Mouse (Mus musculus): Measurements from ENCODE around the gene Kctd5. TPM values are rescaled to one million over a fixed set of nuclear protein-coding genes. Genes with fewer than 3 reads are reported as not detected.

Gene Kctd5
- polyA plus RNA-seq, 1 experiment from 2014 or later = 79.9 TPM

- Histone ChIP-seq H3K4me1 (replicated peaks; ENCODE audit: control insufficient read depth, insufficient read depth, low read length) (no peaks in the 10 kb centered on the region), H3K36me3 (replicated peaks; ENCODE audit: control insufficient read depth, insufficient read depth) (peaks cover 36% of the 10 kb centered on the region)
- WGBS = 50% methylated on average over 5 of the region's 5 CpGs
These were observed 27.3 kb downstream of the Kctd5 start for GRCm38 (mm10) chr17:24046026-24046425.

GRCm38 (mm10) chr17:24045608-24046007 lies 27.7 kb downstream of the Kctd5 start:
- H3K9ac ChIP-seq = no peak overlapping the region
- peaks cover 32% of the 10 kb centered on the region for H3K36me3 ChIP-seq (replicated peaks; ENCODE audit: control insufficient read depth, insufficient read depth)

More at GRCm38 (mm10) chr17:24046026-24046425, 27.3 kb downstream of the Kctd5 start:
- H3K4me3 ChIP-seq (replicated peaks; ENCODE audit: low read length) = no peak overlapping the region
- H3K9ac ChIP-seq = no peak overlapping the region
- H3K27me3 ChIP-seq (ENCODE audit: control insufficient read depth, insufficient read depth, low read length) = no peaks in the 10 kb centered on the region
- H3K27ac ChIP-seq = no peak overlapping the region
- no peak for ATAC-seq (ENCODE audit: low FRiP score)
- H3K4me2 ChIP-seq (replicated peaks) = no peak overlapping the region
- no peaks in the 10 kb centered on the region for H3K9me3 ChIP-seq (ENCODE audit: control insufficient read depth, low read length)
- DNase-seq (ENCODE audit: low spot score) = no peak

GRCm38 (mm10) chr17:24044482-24044881 lies 28.8 kb downstream of the Kctd5 start:
- H3K4me3 ChIP-seq (replicated peaks; ENCODE audit: low read length) = no peak overlapping the region
- no peaks in the 10 kb centered on the region for H3K4me1 ChIP-seq (replicated peaks; ENCODE audit: control insufficient read depth, insufficient read depth, low read length)
- H3K9me3 ChIP-seq (ENCODE audit: control insufficient read depth, low read length) = no peaks in the 10 kb centered on the region
- ATAC-seq (ENCODE audit: low FRiP score) (no peak), DNase-seq (ENCODE audit: low spot score) (no peak)
- peaks cover 26% of the 10 kb centered on the region for H3K36me3 ChIP-seq (replicated peaks; ENCODE audit: control insufficient read depth, insufficient read depth)
- H3K27ac ChIP-seq = no peak overlapping the region
- H3K9ac ChIP-seq = no peak overlapping the region
- no peaks in the 10 kb centered on the region for H3K27me3 ChIP-seq (ENCODE audit: control insufficient read depth, insufficient read depth, low read length)
- 68% methylated on average over 5 of the region's 5 CpGs for WGBS
- no peak overlapping the region for H3K4me2 ChIP-seq (replicated peaks)

More at GRCm38 (mm10) chr17:24045608-24046007, 27.7 kb downstream of the Kctd5 start:
- H3K4me2 ChIP-seq (replicated peaks) = no peak overlapping the region
- DNase-seq (ENCODE audit: low spot score) (no peak), ATAC-seq (ENCODE audit: low FRiP score) (no peak)
- no peaks in the 10 kb centered on the region for H3K27me3 ChIP-seq (ENCODE audit: control insufficient read depth, insufficient read depth, low read length)
- no peaks in the 10 kb centered on the region for H3K4me1 ChIP-seq (replicated peaks; ENCODE audit: control insufficient read depth, insufficient read depth, low read length)
- 82% methylated on average over 10 of the region's 10 CpGs for WGBS
- H3K4me3 ChIP-seq (replicated peaks; ENCODE audit: low read length) = no peak overlapping the region
- no peak overlapping the region for H3K27ac ChIP-seq
- no peaks in the 10 kb centered on the region for H3K9me3 ChIP-seq (ENCODE audit: control insufficient read depth, low read length)

- Histone ChIP-seq H3K36me3 (replicated peaks; ENCODE audit: control insufficient read depth, insufficient read depth) (no peaks in the 10 kb centered on the region), H3K4me2 (replicated peaks) (no peak within 1 kb of the TSS), H3K9ac (no peak within 1 kb of the TSS), H3K27ac (no peak within 1 kb of the TSS), H3K9me3 (ENCODE audit: control insufficient read depth, low read length) (no peaks in the 10 kb centered on the region), H3K4me3 (replicated peaks; ENCODE audit: low read length) (no peak within 1 kb of the TSS), H3K27me3 (ENCODE audit: control insufficient read depth, insufficient read depth, low read length) (no peaks in the 10 kb centered on the region), H3K4me1 (replicated peaks; ENCODE audit: control insufficient read depth, insufficient read depth, low read length) (no peaks in the 10 kb centered on the region)
- ATAC-seq (ENCODE audit: low FRiP score) (no peak), DNase-seq (ENCODE audit: low spot score) (no peak)
- 72% methylated on average over 4 of the region's 4 CpGs for WGBS
These were observed 35.4 kb downstream of the Kctd5 start, which contains the start of gene Prss27 for GRCm38 (mm10) chr17:24037844-24038243. Prss27 (plus strand) TSS chr17:24038144.

- H3K4me3 ChIP-seq (replicated peaks; ENCODE audit: low read length) = no peak overlapping the region
- WGBS = 82% methylated on average over 13 of the region's 13 CpGs
- H3K9me3 ChIP-seq (ENCODE audit: control insufficient read depth, low read length) = no peaks in the 10 kb centered on the region
- ATAC-seq (ENCODE audit: low FRiP score) (no peak), DNase-seq (ENCODE audit: low spot score) (no peak)
- no peak overlapping the region for H3K27ac ChIP-seq
- H3K36me3 ChIP-seq (replicated peaks; ENCODE audit: control insufficient read depth, insufficient read depth) = no peaks in the 10 kb centered on the region
- H3K27me3 ChIP-seq (ENCODE audit: control insufficient read depth, insufficient read depth, low read length) = no peaks in the 10 kb centered on the region
- no peak overlapping the region for H3K9ac ChIP-seq
- H3K4me1 ChIP-seq (replicated peaks; ENCODE audit: control insufficient read depth, insufficient read depth, low read length) = no peaks in the 10 kb centered on the region
- no peak overlapping the region for H3K4me2 ChIP-seq (replicated peaks)
These were observed 35.9 kb downstream of the Kctd5 start for GRCm38 (mm10) chr17:24037360-24037759.

GRCm38 (mm10) chr17:24036954-24037353 lies 36.3 kb downstream of the Kctd5 start:
- no peaks in the 10 kb centered on the region for H3K27me3 ChIP-seq (ENCODE audit: control insufficient read depth, insufficient read depth, low read length)
- no peak overlapping the region for H3K27ac ChIP-seq
- DNase-seq (ENCODE audit: low spot score) (no peak), ATAC-seq (ENCODE audit: low FRiP score) (no peak)
- WGBS = 77% methylated on average over 6 of the region's 6 CpGs
- H3K4me3 ChIP-seq (replicated peaks; ENCODE audit: low read length) = no peak overlapping the region
- H3K4me1 ChIP-seq (replicated peaks; ENCODE audit: control insufficient read depth, insufficient read depth, low read length) = no peaks in the 10 kb centered on the region
- H3K9ac ChIP-seq = no peak overlapping the region
- H3K9me3 ChIP-seq (ENCODE audit: control insufficient read depth, low read length) = no peaks in the 10 kb centered on the region
- no peaks in the 10 kb centered on the region for H3K36me3 ChIP-seq (replicated peaks; ENCODE audit: control insufficient read depth, insufficient read depth)
- H3K4me2 ChIP-seq (replicated peaks) = no peak overlapping the region

GRCm38 (mm10) chr17:24035087-24035486 lies 38.2 kb downstream of the Kctd5 start:
- H3K4me2 ChIP-seq (replicated peaks) = no peak overlapping the region
- ATAC-seq (ENCODE audit: low FRiP score) = no peak
- H3K27ac ChIP-seq = no peak overlapping the region
- H3K9me3 ChIP-seq (ENCODE audit: control insufficient read depth, low read length) = no peaks in the 10 kb centered on the region
- H3K27me3 ChIP-seq (ENCODE audit: control insufficient read depth, insufficient read depth, low read length) = no peaks in the 10 kb centered on the region
- 88% methylated on average over 7 of the region's 7 CpGs for WGBS
- H3K4me1 ChIP-seq (replicated peaks; ENCODE audit: control insufficient read depth, insufficient read depth, low read length) = no peaks in the 10 kb centered on the region
- no peak overlapping the region for H3K9ac ChIP-seq
- H3K4me3 ChIP-seq (replicated peaks; ENCODE audit: low read length) = no peak overlapping the region
- no peak for DNase-seq (ENCODE audit: low spot score)
- H3K36me3 ChIP-seq (replicated peaks; ENCODE audit: control insufficient read depth, insufficient read depth) = no peaks in the 10 kb centered on the region

- WGBS = 83% methylated on average over 8 of the region's 22 CpGs
These were observed 42.7 kb downstream of the Kctd5 start for GRCm38 (mm10) chr17:24030551-24030950.

GRCm38 (mm10) chr17:24029477-24029876 lies 43.8 kb downstream of the Kctd5 start:
- no peak overlapping the region for H3K27ac ChIP-seq
- 88% methylated on average over 7 of the region's 7 CpGs for whole genome bisulfite sequencing
- H3K9ac ChIP-seq = no peak overlapping the region
- no peaks in the 10 kb centered on the region for H3K9me3 ChIP-seq (ENCODE audit: control insufficient read depth, low read length)
- DNase-seq (ENCODE audit: low spot score) (no peak), ATAC-seq (ENCODE audit: low FRiP score) (no peak)
- H3K4me3 ChIP-seq (replicated peaks; ENCODE audit: low read length) = no peak overlapping the region
- no peak overlapping the region for H3K4me2 ChIP-seq (replicated peaks)
- H3K36me3 ChIP-seq (replicated peaks; ENCODE audit: control insufficient read depth, insufficient read depth) = no peaks in the 10 kb centered on the region
- H3K4me1 ChIP-seq (replicated peaks; ENCODE audit: control insufficient read depth, insufficient read depth, low read length) = no peaks in the 10 kb centered on the region
- H3K27me3 ChIP-seq (ENCODE audit: control insufficient read depth, insufficient read depth, low read length) = no peaks in the 10 kb centered on the region

More at GRCm38 (mm10) chr17:24030551-24030950, 42.7 kb downstream of the Kctd5 start:
- no peak overlapping the region for H3K9ac ChIP-seq
- H3K27me3 ChIP-seq (ENCODE audit: control insufficient read depth, insufficient read depth, low read length) = no peaks in the 10 kb centered on the region
- DNase-seq (ENCODE audit: low spot score) (no peak), ATAC-seq (ENCODE audit: low FRiP score) (no peak)
- no peaks in the 10 kb centered on the region for H3K36me3 ChIP-seq (replicated peaks; ENCODE audit: control insufficient read depth, insufficient read depth)
- no peaks in the 10 kb centered on the region for H3K9me3 ChIP-seq (ENCODE audit: control insufficient read depth, low read length)
- no peaks in the 10 kb centered on the region for H3K4me1 ChIP-seq (replicated peaks; ENCODE audit: control insufficient read depth, insufficient read depth, low read length)
- no peak overlapping the region for H3K27ac ChIP-seq
- no peak overlapping the region for H3K4me2 ChIP-seq (replicated peaks)
- no peak overlapping the region for H3K4me3 ChIP-seq (replicated peaks; ENCODE audit: low read length)

All from hindbrain, embryonic 14.5 days (tissue).